Mouse (Mus musculus): ENCODE results near the gene Grsf1.

Grsf1 gene

GRCm38 (mm10) chr5:88687996-88688406 is 12.0 kb upstream of the Grsf1 start:
- DNase-seq: no peak

- no peak for DNase-seq
Observed at GRCm38 (mm10) chr5:88685745-88686299, 9.9 kb upstream of the Grsf1 start.

GRCm38 (mm10) chr5:88685306-88685705 is 9.3 kb upstream of the Grsf1 start:
- no peak for DNase-seq

GRCm38 (mm10) chr5:88684226-88684625 is 8.3 kb upstream of the Grsf1 start:
- DNase-seq: no peak

- DNase-seq: no peak
Observed at GRCm38 (mm10) chr5:88683706-88684105, 7.7 kb upstream of the Grsf1 start.

GRCm38 (mm10) chr5:88680567-88680966 is 4.6 kb upstream of the Grsf1 start:
- no peak for DNase-seq

- DNase-seq: no peak
Observed at GRCm38 (mm10) chr5:88679341-88679740, 3.4 kb upstream of the Grsf1 start.

GRCm38 (mm10) chr5:88678929-88679328 is 3.0 kb upstream of the Grsf1 start:
- no peak for DNase-seq

- DNase-seq: peak in 1 of 2 experiments; percentile 51
Observed at GRCm38 (mm10) chr5:88674703-88675442, 1.1 kb downstream of the Grsf1 start.

GRCm38 (mm10) chr5:88663875-88664274 is 12.1 kb downstream of the Grsf1 start:
- no peak for DNase-seq

GRCm38 (mm10) chr5:88663151-88663550 is 12.8 kb downstream of the Grsf1 start:
- DNase-seq: no peak

GRCm38 (mm10) chr5:88657868-88658267 is 18.1 kb downstream of the Grsf1 start:
- no peak for DNase-seq

GRCm38 (mm10) chr5:88652589-88652988 is 23.4 kb downstream of the Grsf1 start:
- no peak for DNase-seq

- no peak for DNase-seq
Observed at GRCm38 (mm10) chr5:88649250-88650173, 26.5 kb downstream of the Grsf1 start.

- no peak for DNase-seq
Observed at GRCm38 (mm10) chr5:88645405-88645804, 30.6 kb downstream of the Grsf1 start.

- no peak for DNase-seq
Observed at GRCm38 (mm10) chr5:88644901-88645300, 31.1 kb downstream of the Grsf1 start.

- no peak for DNase-seq
Observed at GRCm38 (mm10) chr5:88643491-88643890, 32.5 kb downstream of the Grsf1 start.

GRCm38 (mm10) chr5:88642786-88643185 is 33.2 kb downstream of the Grsf1 start:
- DNase-seq: no peak

- no peak for DNase-seq
Observed at GRCm38 (mm10) chr5:88634076-88634475, 41.9 kb downstream of the Grsf1 start.

- DNase-seq: no peak
Observed at GRCm38 (mm10) chr5:88632463-88632862, 43.5 kb downstream of the Grsf1 start.

- DNase-seq: no peak
Observed at GRCm38 (mm10) chr5:88631545-88631944, 44.4 kb downstream of the Grsf1 start.

GRCm38 (mm10) chr5:88630883-88631282 is 45.1 kb downstream of the Grsf1 start:
- no peak for DNase-seq

- no peak for DNase-seq
Observed at GRCm38 (mm10) chr5:88629987-88630386, 46.0 kb downstream of the Grsf1 start.

GRCm38 (mm10) chr5:88629125-88629524 is 46.8 kb downstream of the Grsf1 start:
- no peak for DNase-seq
